Mouse (Mus musculus) Muller cell, postnatal 12 days (primary cell): Measurements from ENCODE around the gene Hdc.

Experiments
- DNase-seq: peaks from one replicate; pipeline ENCODE4 v3.0.0-alpha.2; 2015; ENCODE audit errors: inconsistent ontology term

Gene Hdc

GRCm38 (mm10) chr2:126600533-126600932 is 18.6 kb downstream of the Hdc start:
- no peak for DNase-seq

- peak; percentile 52 for DNase-seq
Observed at GRCm38 (mm10) chr2:126599005-126599404, 20.1 kb downstream of the Hdc start.

GRCm38 (mm10) chr2:126598359-126598758 is 20.7 kb downstream of the Hdc start:
- DNase-seq = no peak

GRCm38 (mm10) chr2:126597279-126598241 is 21.5 kb downstream of the Hdc start:
- no peak for DNase-seq

GRCm38 (mm10) chr2:126596347-126597072 is 22.6 kb downstream of the Hdc start:
- DNase-seq = no peak

- DNase-seq = peak; percentile 62
Observed at GRCm38 (mm10) chr2:126593831-126594610, 25.1 kb downstream of the Hdc start.

GRCm38 (mm10) chr2:126591304-126591703 is 27.8 kb downstream of the Hdc start:
- no peak for DNase-seq

- no peak for DNase-seq
Observed at GRCm38 (mm10) chr2:126587468-126587867, 31.6 kb downstream of the Hdc start.

GRCm38 (mm10) chr2:126584621-126585369 is 34.3 kb downstream of the Hdc start:
- no peak for DNase-seq

- DNase-seq = no peak
Observed at GRCm38 (mm10) chr2:126583960-126584359, 35.1 kb downstream of the Hdc start.

GRCm38 (mm10) chr2:126579282-126579681 is 39.8 kb downstream of the Hdc start:
- DNase-seq = no peak

- DNase-seq = no peak
Observed at GRCm38 (mm10) chr2:126577362-126577761, 41.7 kb downstream of the Hdc start.

GRCm38 (mm10) chr2:126575391-126576176 is 43.5 kb downstream of the Hdc start:
- DNase-seq = no peak

- no peak for DNase-seq
Observed at GRCm38 (mm10) chr2:126572747-126573146, 46.4 kb downstream of the Hdc start.

GRCm38 (mm10) chr2:126572163-126572562 is 46.9 kb downstream of the Hdc start:
- DNase-seq = no peak

GRCm38 (mm10) chr2:126563411-126564105 is 55.5 kb downstream of the Hdc start:
- DNase-seq = peak; percentile 2

GRCm38 (mm10) chr2:126560094-126560493 is 59.0 kb downstream of the Hdc start:
- no peak for DNase-seq

- DNase-seq = no peak
Observed at GRCm38 (mm10) chr2:126555533-126555932, 63.6 kb downstream of the Hdc start.

GRCm38 (mm10) chr2:126553291-126553639 is 65.8 kb downstream of the Hdc start:
- DNase-seq = no peak
